Mouse (Mus musculus) limb, embryonic 10.5 days (tissue): ENCODE data around the gene Osbpl5. TPM values are rescaled to one million over a fixed set of nuclear protein-coding genes. Genes with fewer than 3 reads are reported as not detected.

Experiments used
- DNase-seq: peaks from one replicate; pipeline ENCODE4 v3.0.0-alpha.2; 2017; ENCODE audit warnings: low spot score
- H3K27ac ChIP-seq: fragments of 300-500 bp; sonication (generic); 2 replicates; pipeline ENCODE4 v1.5.1; 2016; ENCODE audit warnings: mild to moderate bottlenecking
- H3K27me3 ChIP-seq: fragments of 300-500 bp; sonication (generic); 2 replicates; pipeline ENCODE4 v1.6.1; 2016; ENCODE audit warnings: low read depth, mild to moderate bottlenecking; ENCODE audit not compliant: poor library complexity, severe bottlenecking
- H3K36me3 ChIP-seq: fragments of 300-500 bp; sonication (generic); 2 replicates; pipeline ENCODE4 v1.6.1; 2016; ENCODE audit warnings: mild to moderate bottlenecking, moderate library complexity
- H3K4me1 ChIP-seq: fragments of 300-500 bp; sonication (generic); 2 replicates; pipeline ENCODE4 v1.6.1; 2016
- H3K4me3 ChIP-seq: fragments of 300-500 bp; sonication (generic); 2 replicates; pipeline ENCODE4 v1.5.1; 2016; ENCODE audit warnings: mild to moderate bottlenecking, moderate library complexity
- H3K9me3 ChIP-seq: fragments of 300-500 bp; sonication (generic); replicated peaks from 2 replicates; pipeline ENCODE4 v1.6.1; 2016; ENCODE audit warnings: mild to moderate bottlenecking
- WGBS: fragments of 180-500 bp; shearing (Covaris S2); methylation state at CpG from one replicate; pipeline ENCODE4 v1.1.7; 2016; 5-methylcytosine and 5-hydroxymethylcytosine counted together
- polyA plus RNA-seq: library from polyadenylated mRNA; unstranded; fragments of >200 nt; fragmentation: Nextera tagmentation; extraction: Ambion mirVana; gene quantifications from 2 replicates; pipeline ENCODE4 v1.2.1, GENCODE M21; 2016

The Osbpl5 gene
- polyA plus RNA-seq, 1 experiment from 2014 or later = 19.9 TPM

DNA sequence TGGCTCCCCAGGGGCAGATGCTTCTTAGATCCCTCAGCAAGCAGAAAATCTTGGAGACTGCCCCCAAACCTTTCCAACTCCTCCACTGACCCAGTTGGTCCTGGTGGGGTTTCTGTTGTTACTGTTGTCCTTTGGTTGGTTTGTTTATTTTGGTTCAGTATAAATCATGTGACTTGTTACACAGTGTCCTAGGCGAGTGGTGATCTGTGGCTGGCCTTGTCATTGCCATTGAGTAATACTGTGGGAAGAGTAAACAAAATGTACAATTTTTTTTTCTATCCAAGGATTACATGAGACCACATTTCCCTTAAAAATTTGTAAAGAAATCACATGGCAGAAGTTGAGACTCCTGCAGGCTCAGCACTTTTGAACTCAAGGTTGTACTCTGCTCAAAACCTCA, 12.7 kb upstream of the Osbpl5 start:
- H3K27ac ChIP-seq = no peak overlapping the region
- WGBS = 65% methylated on average over 1 of the region's 1 CpGs
- no peak for DNase-seq
- H3K4me1 ChIP-seq = no peaks in the 10 kb centered on the region
- H3K27me3 ChIP-seq = peaks cover 26% of the 10 kb centered on the region
- H3K4me3 ChIP-seq = no peak overlapping the region
- no peaks in the 10 kb centered on the region for H3K9me3 ChIP-seq
- no peaks in the 10 kb centered on the region for H3K36me3 ChIP-seq

DNA sequence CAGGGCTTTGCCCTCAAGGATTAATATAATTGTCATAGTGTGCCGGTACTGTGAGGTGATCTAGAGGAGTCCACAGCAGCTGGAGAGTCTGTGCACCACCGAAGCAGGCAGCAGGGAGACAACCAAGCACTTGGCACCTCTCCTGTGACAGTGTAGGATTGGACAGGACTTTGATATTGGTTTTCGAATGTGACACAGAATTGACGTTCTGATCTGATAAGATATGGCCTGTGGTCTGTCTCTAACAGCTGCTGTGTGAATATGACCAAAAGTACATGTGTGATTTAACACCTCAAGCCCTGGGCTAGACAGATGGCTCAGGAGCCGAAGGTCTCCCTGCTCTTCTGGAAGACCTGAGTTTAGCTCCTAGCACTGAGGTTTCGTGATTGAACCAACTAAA, 11.5 kb upstream of the Osbpl5 start:
- 79% methylated on average over 6 of the region's 6 CpGs for WGBS
- Histone ChIP-seq H3K4me1 (no peaks in the 10 kb centered on the region), H3K9me3 (no peaks in the 10 kb centered on the region), H3K27me3 (peaks cover 35% of the 10 kb centered on the region), H3K27ac (no peak overlapping the region), H3K4me3 (no peak overlapping the region), H3K36me3 (no peaks in the 10 kb centered on the region)
- DNase-seq = no peak

DNA sequence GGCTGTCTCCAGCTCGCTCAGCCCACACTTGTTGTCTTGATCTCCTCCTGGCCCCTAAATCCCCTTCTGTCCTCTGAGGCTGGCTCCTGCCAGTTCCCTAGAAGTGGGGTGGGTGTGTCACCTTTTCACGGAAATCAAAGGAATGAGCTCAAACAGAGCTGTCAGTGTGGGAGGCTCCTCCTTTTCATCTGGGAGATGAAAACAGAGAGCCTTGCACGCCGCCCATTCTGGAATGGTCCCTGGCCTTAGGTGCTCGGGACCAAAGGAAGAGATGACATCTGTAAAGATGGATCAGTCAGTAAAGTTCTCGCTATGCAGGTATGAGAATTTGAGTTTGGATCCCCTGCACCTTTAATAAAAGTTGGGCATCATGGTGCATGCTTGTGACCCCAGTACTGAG, 10.1 kb upstream of the Osbpl5 start, which contains the start of gene Mrgprg:
Gene Mrgprg, minus strand, starts transcription at position 101 of the 400 bp plus-strand sequence.
- no peaks in the 10 kb centered on the region for H3K9me3 ChIP-seq
- no peak within 1 kb of the TSS for H3K27ac ChIP-seq
- peaks cover 35% of the 10 kb centered on the region for H3K27me3 ChIP-seq
- H3K4me1 ChIP-seq = no peaks in the 10 kb centered on the region
- DNase-seq = no peak
- 49% methylated on average over 6 of the region's 6 CpGs for WGBS
- H3K36me3 ChIP-seq = no peaks in the 10 kb centered on the region
- H3K4me3 ChIP-seq = no peak within 1 kb of the TSS

DNA sequence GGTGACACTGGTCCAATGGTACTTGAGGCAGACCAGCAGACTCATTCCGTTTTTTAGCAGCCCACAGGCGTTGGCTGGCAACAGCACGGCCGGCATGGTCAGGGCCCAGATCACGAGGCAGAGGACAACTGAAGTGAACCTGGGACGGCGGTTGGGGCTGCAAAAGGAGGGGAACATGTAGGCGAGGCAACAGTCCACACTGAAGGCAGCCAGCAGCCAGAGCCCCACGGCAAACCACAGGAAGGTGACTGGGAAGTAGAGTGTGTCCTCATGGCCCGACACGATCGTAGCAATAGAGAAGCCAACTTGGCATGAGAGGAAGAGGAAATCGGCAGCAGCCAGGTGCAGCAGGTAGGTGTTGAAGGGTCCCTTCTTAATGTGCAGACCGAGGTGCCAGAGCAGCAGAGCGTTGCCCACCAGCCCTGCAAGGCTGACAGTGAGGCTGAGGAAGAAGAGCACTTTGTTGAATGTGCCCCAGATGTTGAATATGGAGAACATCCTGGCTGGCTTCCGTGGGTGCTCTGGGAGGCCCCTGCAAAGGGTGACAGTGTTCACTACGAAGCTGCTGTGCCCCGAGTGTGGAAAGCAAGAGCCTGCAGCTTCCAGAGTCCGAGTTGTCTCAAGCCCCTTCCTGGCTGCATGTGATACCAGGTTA, 8.2 kb upstream of the Osbpl5 start:
- Histone ChIP-seq H3K4me3 (no peak overlapping the region), H3K36me3 (no peaks in the 10 kb centered on the region), H3K27ac (no peak overlapping the region), H3K9me3 (no peaks in the 10 kb centered on the region), H3K4me1 (no peaks in the 10 kb centered on the region), H3K27me3 (peaks cover 35% of the 10 kb centered on the region)
- 80% methylated on average over 19 of the region's 19 CpGs for WGBS
- no peak for DNase-seq

DNA sequence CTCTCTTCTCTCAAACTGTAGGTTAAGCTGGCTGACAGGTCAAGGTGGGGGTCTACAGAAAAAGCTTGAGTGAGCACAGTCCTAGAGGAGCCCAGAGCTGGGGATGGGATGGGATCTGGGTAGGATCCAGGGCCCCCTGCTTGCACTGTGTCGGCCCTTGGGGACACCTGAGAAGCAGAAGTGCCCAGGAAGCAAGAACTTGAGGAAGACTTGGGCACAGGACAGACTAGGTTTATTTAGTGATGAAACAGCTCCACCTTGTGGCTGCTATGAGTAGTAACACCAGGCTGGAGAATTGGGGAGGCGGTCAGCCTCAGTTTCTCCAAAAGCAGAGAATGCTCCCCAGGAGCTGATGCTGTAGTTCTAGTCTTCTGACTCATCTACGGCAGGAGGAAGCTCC, 7.0 kb upstream of the Osbpl5 start:
- H3K9me3 ChIP-seq = no peaks in the 10 kb centered on the region
- peaks cover 37% of the 10 kb centered on the region for H3K27me3 ChIP-seq
- H3K4me3 ChIP-seq = no peak overlapping the region
- DNase-seq = no peak
- no peaks in the 10 kb centered on the region for H3K36me3 ChIP-seq
- no peak overlapping the region for H3K27ac ChIP-seq
- no peaks in the 10 kb centered on the region for H3K4me1 ChIP-seq
- 25% methylated on average over 3 of the region's 3 CpGs for WGBS

DNA sequence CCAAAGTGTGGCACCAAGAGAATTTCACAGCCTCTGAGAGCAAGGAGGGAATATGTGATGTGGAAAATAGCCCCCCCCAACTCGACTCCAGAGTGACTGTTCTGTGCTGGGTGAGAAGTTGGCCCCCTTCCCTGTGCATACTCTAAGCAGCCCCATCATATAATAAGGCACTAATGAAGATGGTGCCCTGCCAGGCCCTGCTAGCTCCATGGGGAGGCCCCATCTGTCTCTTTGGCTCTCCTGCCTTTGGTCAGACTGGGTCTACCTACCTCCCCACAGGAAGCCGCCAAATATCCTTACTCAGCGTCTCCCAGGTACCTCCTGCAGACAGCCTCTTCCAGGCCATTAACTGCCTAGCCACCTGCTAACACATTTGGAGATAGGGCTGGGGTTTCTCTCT, 2.2 kb upstream of the Osbpl5 start:
- Histone ChIP-seq H3K9me3 (no peaks in the 10 kb centered on the region), H3K4me3 (no peak overlapping the region), H3K27ac (no peak overlapping the region), H3K27me3 (peaks cover 50% of the 10 kb centered on the region), H3K4me1 (peaks cover 16% of the 10 kb centered on the region), H3K36me3 (no peaks in the 10 kb centered on the region)
- WGBS = 65% methylated on average over 3 of the region's 3 CpGs
- DNase-seq = no peak

DNA sequence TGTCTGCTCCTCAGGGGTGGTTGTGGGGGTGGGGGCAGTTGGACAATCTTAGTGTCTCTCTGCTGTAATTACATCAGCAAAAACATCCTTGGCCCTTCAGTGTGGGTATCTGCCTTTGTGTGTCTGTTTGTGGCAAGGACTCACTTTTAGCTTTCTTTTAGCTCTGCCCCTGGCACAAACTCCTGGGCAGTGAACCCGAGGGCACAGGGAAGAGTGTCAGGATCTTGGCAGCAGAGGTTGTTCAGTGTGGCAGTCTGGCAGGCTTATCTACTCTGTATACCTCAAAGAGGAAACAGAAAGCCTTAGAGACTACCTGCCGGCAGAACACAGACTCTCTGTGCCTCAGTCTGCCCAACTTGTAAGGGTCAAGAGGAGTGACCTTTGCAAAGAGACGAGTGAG, 911 bp upstream of the Osbpl5 start:
- no peak for DNase-seq
- no peak overlapping the region for H3K27ac ChIP-seq
- H3K36me3 ChIP-seq = no peaks in the 10 kb centered on the region
- WGBS = 77% methylated on average over 3 of the region's 3 CpGs
- peaks cover 53% of the 10 kb centered on the region for H3K27me3 ChIP-seq
- no peaks in the 10 kb centered on the region for H3K9me3 ChIP-seq
- H3K4me3 ChIP-seq = no peak overlapping the region
- peaks cover 16% of the 10 kb centered on the region for H3K4me1 ChIP-seq

DNA sequence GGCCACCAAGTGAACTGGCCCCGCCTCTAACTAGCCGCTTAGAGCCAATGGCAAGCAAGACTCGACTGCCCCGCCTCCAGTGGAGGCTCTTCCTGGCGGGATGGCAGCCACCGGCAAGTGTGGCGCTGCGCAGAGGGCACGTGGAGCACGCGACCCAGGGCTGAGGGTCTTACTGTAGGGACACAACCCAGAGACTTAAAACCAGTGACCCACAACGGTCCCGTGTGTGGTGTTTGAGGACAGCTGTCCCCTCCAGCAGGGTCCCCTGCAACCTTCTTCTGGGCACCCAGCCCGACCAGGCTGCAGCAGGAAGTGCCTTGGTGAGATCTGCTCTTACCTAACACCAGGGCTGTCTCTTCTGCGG, 224 bp upstream of the Osbpl5 start:
- H3K27ac ChIP-seq = peak overlapping the region; percentile 50
- H3K27me3 ChIP-seq = peaks cover 55% of the 10 kb centered on the region
- no peaks in the 10 kb centered on the region for H3K9me3 ChIP-seq
- peak; percentile 79 for DNase-seq
- H3K4me3 ChIP-seq = peak overlapping the region; percentile 49
- no peaks in the 10 kb centered on the region for H3K36me3 ChIP-seq
- whole genome bisulfite sequencing = under 1% methylated on average over 15 of the region's 15 CpGs
- peaks cover 16% of the 10 kb centered on the region for H3K4me1 ChIP-seq

DNA sequence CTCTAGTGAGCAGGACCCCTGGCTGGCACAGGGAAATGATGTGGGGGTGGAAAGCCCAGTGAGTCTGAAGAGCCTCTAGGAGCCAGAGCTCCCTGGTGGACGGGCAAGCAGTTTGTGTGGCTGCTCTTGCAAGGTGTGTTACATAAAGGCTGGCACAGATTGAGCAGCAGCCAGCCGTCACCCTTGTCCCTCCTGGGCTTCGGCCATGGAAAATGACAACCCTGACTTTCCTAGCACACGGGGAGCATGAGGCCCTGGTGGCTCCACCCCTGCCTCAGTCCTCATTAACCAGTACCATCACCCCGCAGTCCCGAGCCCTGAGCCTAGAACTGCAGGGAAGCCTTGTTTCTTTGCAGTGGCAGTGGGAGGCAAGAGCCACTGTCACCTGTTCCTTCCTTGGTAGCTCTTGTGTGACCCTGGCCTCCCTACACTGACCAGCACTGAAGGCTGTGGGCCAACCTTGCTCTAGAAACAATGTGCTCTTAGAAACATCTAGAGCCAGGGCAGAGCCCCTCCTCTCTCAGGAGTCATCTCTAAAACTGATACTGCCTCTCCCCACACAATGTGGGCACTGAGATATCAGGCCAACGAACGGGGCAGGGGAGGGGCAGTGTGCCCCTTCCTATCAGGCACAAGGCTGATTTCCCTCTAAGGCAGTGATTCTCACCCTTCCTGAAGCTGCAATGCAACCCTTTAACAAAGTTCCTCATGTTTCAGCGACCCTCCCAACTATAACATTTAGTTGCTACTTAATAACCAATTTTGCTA, 1.2 kb downstream of the Osbpl5 start:
- Histone ChIP-seq H3K4me1 (peaks cover 16% of the 10 kb centered on the region), H3K27me3 (peaks cover 60% of the 10 kb centered on the region), H3K4me3 (no peak overlapping the region), H3K9me3 (no peaks in the 10 kb centered on the region), H3K27ac (no peak overlapping the region), H3K36me3 (no peaks in the 10 kb centered on the region)
- 73% methylated on average over 9 of the region's 9 CpGs for WGBS
- no peak for DNase-seq

DNA sequence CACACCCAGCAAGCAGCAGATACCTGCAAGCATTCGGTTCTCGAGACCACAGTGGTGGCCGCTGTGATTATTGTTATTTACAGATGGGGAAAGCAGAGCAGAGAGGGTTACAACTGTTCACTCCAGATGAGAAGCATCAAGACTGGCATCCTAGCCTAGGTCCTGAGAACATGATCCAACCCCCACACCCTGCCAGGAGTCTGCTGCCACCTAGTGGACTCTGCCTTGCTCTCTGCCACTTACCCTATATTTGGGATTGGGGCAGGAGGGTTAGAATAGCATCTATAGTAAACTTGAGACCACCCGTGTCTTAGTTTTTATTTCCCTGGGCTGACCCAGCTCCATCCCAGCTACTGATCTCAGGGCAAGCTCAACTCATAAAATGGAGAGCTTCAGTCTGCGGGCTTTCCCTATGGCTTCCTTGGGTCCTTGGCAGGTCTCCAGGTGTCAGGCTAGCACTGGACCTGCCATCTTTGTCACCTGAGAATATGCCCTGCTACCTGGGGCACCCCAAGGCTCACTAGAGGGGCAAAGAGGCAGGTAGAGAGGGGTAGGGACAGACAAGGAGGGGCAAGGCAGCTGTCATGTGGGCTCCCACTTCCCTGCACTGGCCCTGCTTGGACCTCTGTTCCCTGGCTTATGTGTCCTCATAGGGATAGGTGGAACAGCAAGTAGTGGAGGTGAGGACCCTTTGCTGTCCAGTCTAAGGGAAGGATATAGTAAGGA, 2.6 kb downstream of the Osbpl5 start:
- Histone ChIP-seq H3K4me3 (no peak overlapping the region), H3K4me1 (peaks cover 16% of the 10 kb centered on the region), H3K9me3 (no peaks in the 10 kb centered on the region), H3K36me3 (no peaks in the 10 kb centered on the region), H3K27me3 (peaks cover 60% of the 10 kb centered on the region), H3K27ac (no peak overlapping the region)
- 51% methylated on average over 5 of the region's 5 CpGs for WGBS
- DNase-seq = peak; percentile 73

DNA sequence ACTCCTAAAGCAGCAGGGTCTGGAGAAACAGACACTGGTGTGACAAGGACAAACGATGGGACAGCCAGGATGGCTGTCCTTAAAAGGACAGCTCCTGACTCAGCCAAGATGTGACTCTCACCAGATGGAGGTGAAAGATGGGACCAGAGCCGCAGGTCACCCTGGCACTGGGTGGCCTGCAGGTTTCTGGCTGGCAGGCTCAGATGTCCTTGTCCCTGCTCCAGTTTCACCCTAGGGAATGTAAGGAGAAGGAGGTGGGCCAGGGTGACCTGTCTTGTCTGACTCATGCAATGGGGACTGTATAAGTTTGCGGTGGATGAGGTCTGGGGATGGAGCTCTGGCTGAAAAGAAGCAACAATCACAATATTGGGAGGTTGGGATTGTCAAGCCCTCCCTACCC, 4.2 kb downstream of the Osbpl5 start:
- no peaks in the 10 kb centered on the region for H3K36me3 ChIP-seq
- H3K4me1 ChIP-seq = peaks cover 28% of the 10 kb centered on the region
- no peak for DNase-seq
- H3K9me3 ChIP-seq = no peaks in the 10 kb centered on the region
- H3K27ac ChIP-seq = no peak overlapping the region
- WGBS = 83% methylated on average over 3 of the region's 3 CpGs
- no peak overlapping the region for H3K4me3 ChIP-seq
- H3K27me3 ChIP-seq = peaks cover 47% of the 10 kb centered on the region

DNA sequence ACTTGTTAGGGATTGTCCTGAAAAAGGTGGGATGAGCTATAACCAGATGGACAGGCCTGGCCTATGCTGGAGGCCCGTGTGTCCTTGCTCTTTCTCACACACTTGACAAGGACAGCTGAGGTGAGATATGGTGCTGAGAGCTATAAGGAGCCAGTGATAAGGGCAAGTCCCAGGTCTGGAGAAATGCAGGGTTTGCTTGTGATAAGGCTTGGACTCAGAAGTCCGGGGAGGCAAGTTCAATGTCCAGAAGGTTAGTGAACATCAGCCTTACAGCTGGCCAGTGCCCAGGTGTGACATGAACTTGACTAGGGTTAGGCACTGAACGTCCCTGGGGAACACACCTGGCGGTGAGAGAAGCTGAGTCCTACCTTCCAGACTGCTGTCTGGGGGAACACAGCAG, 4.7 kb downstream of the Osbpl5 start:
- Histone ChIP-seq H3K4me3 (no peak overlapping the region), H3K9me3 (no peaks in the 10 kb centered on the region), H3K36me3 (no peaks in the 10 kb centered on the region), H3K27ac (no peak overlapping the region), H3K4me1 (peaks cover 23% of the 10 kb centered on the region), H3K27me3 (peaks cover 41% of the 10 kb centered on the region)
- WGBS = 77% methylated on average over 4 of the region's 4 CpGs
- no peak for DNase-seq

DNA sequence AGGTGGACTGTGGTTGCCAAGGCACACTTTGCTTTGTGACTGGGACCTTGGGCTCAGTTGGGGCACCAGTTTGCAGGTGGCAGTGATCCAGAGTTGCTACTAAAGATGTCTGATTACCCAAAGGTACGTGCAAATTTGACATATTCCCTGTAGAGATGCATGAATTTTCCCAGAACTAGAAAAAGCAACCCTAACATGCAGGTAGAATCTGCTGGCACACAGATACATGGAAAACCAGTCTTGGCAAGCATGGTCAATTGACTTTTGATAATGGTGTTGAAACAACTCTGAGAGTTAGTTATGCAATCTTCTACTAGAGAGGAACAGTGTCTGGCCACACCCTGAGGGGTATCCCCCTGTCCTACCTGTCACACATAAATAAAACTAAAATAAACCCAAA, 5.4 kb downstream of the Osbpl5 start:
- Histone ChIP-seq H3K9me3 (no peaks in the 10 kb centered on the region), H3K4me3 (no peak overlapping the region), H3K27me3 (peaks cover 36% of the 10 kb centered on the region), H3K27ac (no peak overlapping the region), H3K4me1 (peaks cover 17% of the 10 kb centered on the region), H3K36me3 (no peaks in the 10 kb centered on the region)
- WGBS = 76% methylated on average over 1 of the region's 1 CpGs
- no peak for DNase-seq
